Mouse (Mus musculus): ENCODE data around the gene Nacc1.
A peak's percentile ranks its signal among the peaks of the same experiment; 100 is the strongest.

GRCm38 (mm10) chr8:84708774-84709475 lies 21.3 kb upstream of the Nacc1 start:
- TF ChIP-seq POLR2A (IDR thresholded peaks at IDR 0.05; ENCODE audit: insufficient read depth, low read depth, low read length) (no peak), CTCF (IDR thresholded peaks at IDR 0.05) (peak; percentile 95)
